ENCODE assay signal across 10 mouse cellular contexts in the genomic region with DNA sequence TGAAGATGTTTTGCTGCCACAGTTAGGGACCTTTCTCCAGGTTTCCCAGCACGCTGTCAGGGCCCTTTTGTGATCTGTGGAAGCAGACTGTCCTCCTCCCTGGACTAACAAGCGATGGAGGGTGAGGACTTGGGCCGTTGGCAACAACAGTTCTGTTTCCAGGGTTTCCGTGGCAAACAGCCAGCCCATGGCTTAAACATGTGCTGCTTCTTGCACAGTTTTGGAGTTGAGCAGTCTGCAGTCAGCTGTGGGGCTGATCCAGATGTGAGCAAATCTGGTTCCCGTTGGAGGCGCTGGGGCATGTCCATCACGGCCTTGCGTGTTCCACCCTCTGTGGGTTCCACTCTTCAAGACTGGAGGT.
DNase-seq lines count a peak whose midpoint lies in the region; ATAC-seq lines count a peak whose summit lies in the region.
"Had no signal": no experiment of that assay in that cellular context is flagged by ENCODE, and none has a peak within 500 bp of the region (broad histone marks: within the 10 kb centered on the region; RNA-seq: fewer than 3 reads in every experiment).

No protein-coding gene starts in this region.

- intact Hi-C loops in left cerebral cortex, postnatal 4 days (cut with DNase I), result loop anchor here (5.0 kb wide), 1 partner anchor 61 kb away; no protein-coding TSS in a partner anchor
- intact Hi-C loops in heart, postnatal 25 days (cut with DNase I), result no loop called here

- no peaks in the 10 kb centered on the region for H3K9me3 ChIP-seq in embryonic facial prominence, embryonic 14.5 days (ENCODE audit: control insufficient read depth, low read length)
- H3K9me3 ChIP-seq: neural tube, embryonic 12.5 days had no signal

- 41% methylated on average over 8 of the region's 8 CpGs for WGBS in embryonic facial prominence, embryonic 14.5 days

- ATAC-seq in embryonic facial prominence, embryonic 14.5 days (ENCODE audit: low read depth), result peak; percentile 58; the same call in 1 of the 2 replicates
- ATAC-seq: Patski had no signal

- H3K4me2 ChIP-seq in embryonic facial prominence, embryonic 14.5 days (ENCODE audit: low read depth, low read length), result no peak overlapping the region
- H3K4me2 ChIP-seq: neural tube, embryonic 12.5 days had no signal

- no peak overlapping the region for H3K4me3 ChIP-seq in embryonic facial prominence, embryonic 14.5 days (ENCODE audit: low read depth, low read length)
- H3K4me3 ChIP-seq: neural tube, embryonic 12.5 days had no signal

- H3K27me3 ChIP-seq in embryonic facial prominence, embryonic 14.5 days (replicated peaks; ENCODE audit: control insufficient read depth, insufficient read depth, low read length), result no peaks in the 10 kb centered on the region
- H3K27me3 ChIP-seq: neural tube, embryonic 12.5 days; Patski had no signal

- H3K27ac ChIP-seq in embryonic facial prominence, embryonic 14.5 days (replicated peaks; ENCODE audit: low read depth, low read length), result no peak overlapping the region
- H3K27ac ChIP-seq: neural tube, embryonic 12.5 days had no signal

- H3K36me3 ChIP-seq in embryonic facial prominence, embryonic 14.5 days (ENCODE audit: control insufficient read depth, insufficient read depth, low read length), result no peaks in the 10 kb centered on the region
- H3K36me3 ChIP-seq: neural tube, embryonic 12.5 days had no signal

- DNase-seq in left cerebral cortex, postnatal 4 days, result peak; percentile 77
- DNase-seq in left cerebral cortex, adult 18-20 months (ENCODE audit: low spot score in 2 of 2), result no peak
- peak; percentile 93 for DNase-seq in embryonic facial prominence, embryonic 14.5 days (ENCODE audit: low spot score)
- DNase-seq in heart, postnatal 25 days (ENCODE audit: low spot score), result peak; percentile 83
- peak; percentile 89 for DNase-seq in lung, postnatal 14 days
- no peak for DNase-seq in layer of hippocampus, adult 9-10 months (ENCODE audit: low spot score)
- DNase-seq in cerebellum, adult 8-10 months, result no peak
- no peak for DNase-seq in right cerebral cortex, adult 18-20 months

- no peak overlapping the region for H3K9ac ChIP-seq in embryonic facial prominence, embryonic 14.5 days (ENCODE audit: low read depth, low read length)
- H3K9ac ChIP-seq: neural tube, embryonic 12.5 days had no signal

- peaks cover 15% of the 10 kb centered on the region; the same call in 1 of the 2 replicates for H3K4me1 ChIP-seq in embryonic facial prominence, embryonic 14.5 days (ENCODE audit: control insufficient read depth, insufficient read depth, low read length)
- H3K4me1 ChIP-seq: neural tube, embryonic 12.5 days had no signal

Comparison
In these comparisons a context has a peak if more than half of its experiments do, and no peak if none do; other contexts are left out.
1. DNase-seq: peak in left cerebral cortex, postnatal 4 days (single experiment), embryonic facial prominence, embryonic 14.5 days (single experiment), heart, postnatal 25 days (single experiment) and lung, postnatal 14 days (single experiment); none in left cerebral cortex, adult 18-20 months (0 of 2), layer of hippocampus, adult 9-10 months (single experiment), cerebellum, adult 8-10 months (single experiment) and right cerebral cortex, adult 18-20 months (single experiment).